Mouse (Mus musculus) cortical plate, adult 2 months (tissue): ENCODE data around the gene Acer3.

ENCODE experiments used
- CTCF ChIP-seq: fragments of 200-500 bp; IDR thresholded peaks from 2 replicates; pipeline ENCODE4 v1.5.1; 2011; ENCODE audit warnings: mild to moderate bottlenecking, control low read depth, low read length; ENCODE audit not compliant: insufficient read depth; ENCODE audit errors: extremely low read depth
- POLR2A ChIP-seq: fragments of 200-500 bp; IDR thresholded peaks from 2 replicates; pipeline ENCODE4 v1.6.1; 2011; ENCODE audit warnings: mild to moderate bottlenecking, low read length, control low read depth; ENCODE audit not compliant: insufficient read depth; ENCODE audit errors: extremely low read depth

- TF ChIP-seq CTCF: no peak
- no peak for TF ChIP-seq POLR2A
Measured at GRCm38 (mm10) chr7:98354160-98354920, 33.3 kb upstream of the Acer3 start.
